Mouse (Mus musculus): ENCODE data around the gene Rbm43.

Rbm43 gene

DNA sequence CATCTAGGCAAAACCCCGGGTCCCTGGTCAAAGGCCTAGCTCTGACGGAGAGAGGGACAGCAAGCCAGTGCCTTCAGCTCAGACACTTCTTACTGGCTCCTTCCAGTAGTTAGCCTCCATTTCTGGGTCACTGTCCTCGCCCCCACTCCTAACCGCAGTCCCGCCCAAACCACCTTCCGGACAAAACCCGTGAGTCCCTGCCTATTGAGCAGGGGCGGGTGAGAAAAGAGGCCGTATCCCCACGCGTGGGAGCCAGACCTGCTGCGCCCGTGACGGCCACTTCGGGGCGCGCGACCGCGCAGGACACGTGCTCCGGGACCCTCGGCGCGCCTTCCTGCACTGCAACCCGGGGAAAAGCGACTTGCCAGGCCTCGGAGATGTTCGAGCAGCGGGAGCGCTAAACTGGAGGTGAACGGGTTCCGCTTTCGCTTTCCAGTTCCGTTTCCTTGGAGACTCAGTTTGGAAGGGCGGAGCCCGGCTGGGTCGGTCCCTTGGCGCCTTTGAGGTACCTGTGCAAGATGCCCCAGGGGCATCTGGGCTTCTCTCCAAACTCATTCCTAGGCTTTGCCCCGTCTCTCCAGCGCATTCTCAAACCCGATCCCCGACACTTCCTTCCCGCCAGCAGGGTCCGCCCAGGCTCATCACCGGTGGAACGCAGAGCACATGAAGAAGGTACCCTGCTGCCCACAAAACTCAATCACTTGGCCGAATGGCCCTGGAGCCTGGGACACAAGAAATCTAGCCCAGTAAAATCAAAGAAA, at the start of gene Rbm43:
TSS of gene Rbm43 (minus strand) at position 590 of the 761 bp plus-strand sequence.
- DNase-seq (ENCODE audit: low spot score in 2 of 2): peak; percentile 69 to 79

- no peak for DNase-seq (ENCODE audit: low spot score in 2 of 2)
Observed at GRCm38 (mm10) chr2:51982288-51982687, 47.3 kb upstream of the Rbm43 start.

DNA sequence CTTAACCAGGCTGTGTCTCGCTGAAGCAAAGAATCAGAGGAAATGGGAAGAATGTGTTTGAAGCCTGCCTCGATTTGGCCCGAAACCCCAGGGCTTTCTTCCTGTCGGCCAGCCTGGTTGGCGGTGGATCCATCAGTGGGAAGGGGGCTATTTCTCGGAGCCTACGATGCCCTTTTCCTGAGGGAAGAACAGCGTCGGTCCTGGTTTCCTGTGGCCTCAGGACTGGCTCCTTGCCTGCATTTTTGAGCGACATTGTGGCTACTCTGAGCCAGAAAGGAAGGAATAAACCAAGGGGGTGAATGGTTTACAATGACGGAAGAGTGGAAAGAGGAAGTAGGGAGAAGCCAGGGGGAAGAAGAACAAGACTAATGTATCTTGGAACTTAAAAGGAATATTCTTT, 46.7 kb upstream of the Rbm43 start:
- DNase-seq (ENCODE audit: low spot score in 2 of 2): no peak

- DNase-seq (ENCODE audit: low spot score in 2 of 2): no peak
Observed at GRCm38 (mm10) chr2:51973410-51973968, 38.5 kb upstream of the Rbm43 start, which contains the start of gene Nmi. Gene Nmi, minus strand, starts transcription at chr2:51973494.

DNA sequence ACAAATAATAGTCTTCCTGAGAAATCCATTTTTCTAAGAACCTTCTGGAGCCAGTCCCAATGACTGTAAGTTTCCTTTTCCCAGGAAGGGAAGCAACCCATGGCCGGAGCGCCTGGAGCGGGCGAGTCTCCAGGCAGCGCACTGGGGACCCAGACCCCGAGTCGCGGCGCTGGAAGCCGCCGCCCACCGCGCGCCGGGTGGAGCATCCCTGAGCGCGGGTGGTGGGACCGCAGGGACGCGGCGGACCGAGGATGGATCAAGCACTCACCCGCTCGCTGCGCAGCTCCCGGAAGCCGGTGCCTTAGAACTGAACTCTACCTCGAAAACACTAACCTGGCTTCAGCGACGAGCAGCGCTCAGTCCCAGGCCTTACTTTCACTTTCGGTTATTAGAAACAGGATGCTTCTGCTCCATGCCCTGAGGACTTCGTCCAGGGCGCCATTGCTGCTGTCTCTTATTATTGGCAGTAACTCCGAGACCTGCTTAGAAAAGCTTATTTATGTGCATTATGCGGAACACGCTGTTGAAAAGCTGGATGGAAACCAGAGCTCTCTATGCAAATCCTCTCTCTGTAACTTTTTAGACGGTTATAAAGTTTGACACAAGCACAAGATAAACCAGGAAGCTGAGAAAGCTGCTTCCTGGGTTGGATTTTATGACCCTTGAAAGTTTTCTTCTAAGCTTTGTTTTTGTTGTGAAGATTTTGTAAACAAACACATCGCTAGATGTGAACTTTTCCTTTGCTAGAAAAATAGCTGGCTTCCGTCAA, 37.9 kb upstream of the Rbm43 start:
- peak in 1 of 2 experiments; percentile 42 for DNase-seq (ENCODE audit: low spot score in 2 of 2)

DNA sequence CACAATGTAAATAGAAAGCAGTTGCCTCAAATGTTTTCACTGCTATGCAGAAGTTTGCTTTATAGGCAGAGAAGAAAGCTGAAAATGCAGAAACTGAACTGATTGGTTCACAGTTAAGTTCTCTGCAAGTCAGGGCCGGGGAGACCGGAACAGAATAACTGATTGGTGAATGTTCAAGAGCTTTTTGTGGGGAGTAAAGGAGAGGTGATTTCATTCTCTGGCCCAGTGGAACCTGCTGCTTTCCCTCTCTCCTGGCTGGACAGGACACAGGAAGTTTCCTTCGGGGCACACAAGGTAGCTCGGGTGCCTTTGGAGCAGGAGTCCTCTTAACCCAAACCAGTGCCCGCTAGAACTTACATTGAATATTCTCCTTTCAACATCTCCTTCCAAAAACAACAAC, 37.2 kb upstream of the Rbm43 start:
- DNase-seq (ENCODE audit: low spot score in 2 of 2): no peak

DNA sequence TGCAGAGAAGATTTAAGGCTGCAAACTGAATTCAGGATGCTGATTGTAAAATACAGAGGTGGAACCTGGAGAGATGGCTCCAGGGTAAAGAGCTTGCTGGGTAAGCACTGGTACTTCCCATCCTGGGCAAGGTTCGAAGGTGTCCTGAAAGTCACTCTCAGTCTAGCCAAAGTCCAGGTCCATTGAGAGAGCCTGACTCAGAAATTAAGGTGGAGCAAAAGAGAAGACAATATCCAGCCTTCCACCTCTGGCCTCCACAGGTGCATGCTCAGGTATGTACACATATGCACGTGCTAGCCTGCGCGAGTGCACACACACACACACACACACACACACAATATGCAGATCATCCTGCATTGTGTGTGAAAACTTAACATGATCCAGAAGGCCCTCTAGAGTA, 35.9 kb upstream of the Rbm43 start:
- no peak for DNase-seq (ENCODE audit: low spot score in 2 of 2)

- DNase-seq (ENCODE audit: low spot score in 2 of 2): no peak
Observed at GRCm38 (mm10) chr2:51967288-51967687, 32.3 kb upstream of the Rbm43 start.

DNA sequence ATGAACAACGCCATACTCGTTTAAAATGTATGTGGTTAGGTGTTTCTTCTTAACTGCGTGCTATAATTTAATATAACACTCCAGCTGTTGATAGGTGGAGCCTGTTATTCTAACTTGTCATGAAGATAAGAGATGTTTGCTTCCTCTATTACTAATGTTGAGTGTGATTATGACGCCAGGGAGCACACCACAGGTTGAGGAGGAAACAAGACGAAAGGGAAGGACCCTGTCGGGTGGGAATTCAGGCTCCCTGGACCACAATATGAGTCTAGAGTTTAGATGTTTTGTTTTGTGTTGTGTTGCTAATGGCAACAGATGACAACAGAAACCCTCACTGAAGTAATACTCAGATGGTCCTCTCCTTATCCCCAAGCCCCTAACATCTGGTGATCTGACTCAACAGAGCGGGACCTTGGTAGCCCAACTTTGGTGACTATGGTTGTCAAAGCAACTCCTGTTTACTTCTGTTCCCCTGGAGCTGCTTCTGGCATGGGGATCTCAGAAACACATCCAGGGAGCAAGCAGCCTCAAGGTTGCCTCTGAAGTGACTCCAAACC, 18.8 kb upstream of the Rbm43 start:
- DNase-seq (ENCODE audit: low spot score in 2 of 2): no peak

GRCm38 (mm10) chr2:51950876-51951275, 15.9 kb upstream of the Rbm43 start:
- no peak for DNase-seq (ENCODE audit: low spot score in 2 of 2)

DNA sequence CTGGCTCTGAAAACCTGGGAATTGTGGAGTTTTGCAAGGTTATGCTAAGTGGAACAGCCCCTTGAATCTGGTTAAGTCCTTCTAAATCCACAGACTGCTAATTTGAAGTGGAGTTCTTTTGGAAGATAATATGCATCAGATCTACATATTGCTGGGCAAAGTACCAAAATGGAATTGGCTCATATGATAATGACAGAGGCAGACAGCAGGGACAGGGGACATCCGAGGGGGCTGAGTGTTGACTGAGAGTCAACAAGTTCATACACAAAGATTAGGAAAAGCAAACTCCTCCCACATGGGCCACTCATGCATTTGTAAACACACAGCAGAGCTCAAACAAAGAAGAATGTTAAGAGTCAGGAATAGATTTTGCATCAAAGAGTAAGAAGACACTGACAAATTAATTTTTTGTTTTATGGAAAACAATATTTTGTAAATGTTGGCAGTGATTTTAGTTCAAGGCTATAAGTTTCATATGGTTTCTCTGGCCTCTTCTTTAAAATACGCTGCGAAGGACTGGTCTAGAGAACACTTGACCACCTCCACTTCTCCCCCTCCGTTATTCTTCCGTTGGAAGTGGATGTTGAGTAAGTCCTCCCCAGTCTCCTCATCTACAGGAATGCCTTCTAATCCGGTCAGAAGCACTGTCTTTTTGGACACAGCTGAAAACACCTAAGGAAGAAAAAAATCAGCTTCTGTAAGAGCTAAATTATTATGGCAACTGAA, 13.3 kb upstream of the Rbm43 start:
- DNase-seq (ENCODE audit: low spot score in 2 of 2): no peak

DNA sequence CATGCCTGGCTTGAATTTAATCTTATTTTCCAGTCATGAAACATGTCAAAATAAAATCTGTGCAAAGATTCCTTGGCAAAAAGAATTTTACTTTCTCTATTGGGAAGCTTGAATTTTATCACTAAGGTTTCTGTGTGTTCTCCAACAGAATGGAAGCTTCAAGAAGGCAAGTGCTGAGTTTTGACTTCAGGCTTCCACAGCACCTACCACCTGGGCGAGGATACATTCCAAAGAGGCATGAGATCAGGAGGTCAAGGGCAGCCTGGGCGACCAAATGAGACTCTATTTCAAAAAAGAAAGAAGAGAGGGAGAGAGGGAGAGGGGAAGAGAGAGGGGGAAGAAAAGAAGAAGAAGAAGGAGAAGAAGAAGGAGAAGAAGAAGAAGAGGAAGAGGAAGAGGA, 10.8 kb upstream of the Rbm43 start:
- DNase-seq (ENCODE audit: low spot score in 2 of 2): no peak

DNA sequence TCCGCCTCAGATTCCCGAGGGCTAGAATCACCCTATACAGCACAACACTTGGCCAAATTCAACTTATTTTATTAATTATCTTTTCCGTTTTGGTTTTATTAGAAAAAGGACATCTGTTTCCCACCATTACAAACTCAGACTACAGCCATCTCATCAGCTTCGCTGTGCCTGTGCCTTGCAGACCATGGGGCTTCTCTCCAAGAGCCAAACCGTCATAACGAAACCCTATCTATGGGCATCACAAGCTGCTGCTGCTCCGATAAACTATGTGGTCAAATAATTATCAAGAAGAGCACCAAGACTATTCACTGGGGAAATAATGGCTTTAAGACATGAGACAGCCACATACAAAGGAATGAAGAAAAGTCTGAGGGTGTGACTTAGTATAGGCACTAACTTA, 6.9 kb upstream of the Rbm43 start:
- no peak for DNase-seq (ENCODE audit: low spot score in 2 of 2)

DNA sequence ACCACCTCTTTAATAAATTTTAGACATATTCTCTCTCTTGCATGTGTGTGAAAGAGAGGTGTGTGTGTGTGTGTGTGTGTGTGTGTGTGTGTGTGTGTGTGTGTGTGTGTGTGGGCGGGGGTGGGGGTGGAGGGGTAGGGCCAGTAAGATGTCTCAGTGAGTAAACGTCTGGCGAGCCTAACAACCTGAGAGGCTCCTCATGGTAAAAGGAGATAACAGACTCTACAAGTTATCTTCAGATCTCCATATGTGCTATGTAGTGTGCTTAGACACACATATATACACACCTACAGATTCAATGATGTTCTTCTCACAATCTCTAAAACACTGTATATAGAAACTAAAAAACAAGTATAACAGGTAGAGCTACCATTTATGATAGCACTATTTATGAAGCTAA, 3.8 kb upstream of the Rbm43 start:
- no peak for DNase-seq (ENCODE audit: low spot score in 2 of 2)

DNA sequence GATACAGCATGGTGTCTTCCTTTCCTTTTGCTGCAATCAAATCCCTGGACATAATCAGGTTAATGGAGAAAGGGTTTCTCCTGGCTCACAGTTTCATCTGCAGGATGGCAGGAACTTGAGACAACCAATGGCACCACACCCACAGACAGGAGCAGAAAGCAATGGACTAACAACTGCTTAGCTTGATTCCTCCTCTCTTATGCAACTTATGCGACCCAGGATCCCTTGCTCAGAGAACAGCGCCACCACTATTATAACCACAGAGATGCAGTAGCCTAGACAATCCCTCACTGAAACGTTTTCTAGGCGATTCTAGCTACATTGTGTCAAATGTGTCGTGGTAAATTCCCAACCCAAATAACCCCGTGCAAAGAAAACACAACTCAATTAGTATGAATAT, 2.0 kb upstream of the Rbm43 start:
- DNase-seq (ENCODE audit: low spot score in 2 of 2): no peak

- no peak for DNase-seq (ENCODE audit: low spot score in 2 of 2)
Observed at GRCm38 (mm10) chr2:51936585-51936984, 1.6 kb upstream of the Rbm43 start.

- no peak for DNase-seq (ENCODE audit: low spot score in 2 of 2)
Observed at GRCm38 (mm10) chr2:51935921-51936320, 958 bp upstream of the Rbm43 start.

GRCm38 (mm10) chr2:51933341-51934134, 1.4 kb downstream of the Rbm43 start:
- DNase-seq (ENCODE audit: low spot score in 2 of 2): no peak

DNA sequence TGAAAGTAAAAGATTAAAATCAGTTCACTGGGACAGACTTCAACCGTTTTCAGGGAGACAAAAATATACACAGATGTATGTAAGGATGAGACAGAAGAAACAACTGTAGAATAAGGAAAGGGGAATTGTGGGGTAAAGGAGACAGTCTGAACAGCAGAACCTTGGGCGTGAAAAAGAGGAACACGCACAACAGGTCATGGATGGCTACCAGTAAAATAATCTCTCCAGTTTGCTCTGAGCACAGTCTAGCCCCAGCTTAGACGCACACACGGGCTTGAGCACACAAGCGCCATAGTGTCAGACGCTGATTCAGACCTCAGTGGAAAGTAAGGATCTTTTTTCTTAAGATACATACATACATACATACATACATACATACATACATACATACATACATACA, 3.7 kb downstream of the Rbm43 start:
- DNase-seq (ENCODE audit: low spot score in 2 of 2): no peak

GRCm38 (mm10) chr2:51914944-51915680, 19.9 kb downstream of the Rbm43 start:
- peak in 1 of 2 experiments; percentile 52 for DNase-seq (ENCODE audit: low spot score in 2 of 2)

Data from urinary bladder, postnatal 4 days (tissue).